Comparison of ENCODE assay signal across 24 mouse cellular contexts in the genomic region with DNA sequence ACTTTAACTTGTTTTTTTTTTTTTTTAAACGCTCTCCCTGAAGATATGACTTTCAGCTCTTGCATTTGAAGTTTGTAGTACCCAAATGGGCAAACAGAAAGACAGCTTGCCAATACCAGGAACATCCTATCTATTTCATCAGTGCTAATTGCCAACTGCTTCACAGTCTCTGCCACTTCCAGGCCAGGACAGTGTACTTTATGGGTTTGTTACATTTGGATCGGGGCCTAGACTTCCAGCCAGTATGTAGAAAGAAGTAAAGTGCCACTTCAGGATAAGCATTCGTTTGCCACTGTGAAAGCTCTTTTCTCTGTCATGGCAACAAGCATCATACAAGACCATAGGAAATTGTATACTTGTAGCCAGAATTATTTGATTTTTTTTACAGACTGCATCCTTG.
DNase-seq lines count a peak whose midpoint lies in the region; ATAC-seq and TF ChIP-seq lines count a peak whose summit lies in the region.
"Had no signal": no experiment of that assay in that cellular context is flagged by ENCODE, and none has a peak within 500 bp of the region (broad histone marks: within the 10 kb centered on the region; RNA-seq: fewer than 3 reads in every experiment).

No protein-coding gene starts in this region.

- intact Hi-C loops in heart, postnatal 10 days (cut with DNase I) = no loop called here

- H3K4me2 ChIP-seq in lung, embryonic 14.5 days = no peak overlapping the region
- no peak overlapping the region for H3K4me2 ChIP-seq in lung, embryonic 16.5 days (ENCODE audit: low read depth, low read length)
- H3K4me2 ChIP-seq in midbrain, postnatal 0 days (ENCODE audit: low read depth, low read length, poor library complexity, severe bottlenecking) = no peak overlapping the region
- H3K4me2 ChIP-seq in heart, embryonic 12.5 days = no peak overlapping the region
- H3K4me2 ChIP-seq: embryonic facial prominence, embryonic 13.5 days; forebrain, embryonic 13.5 days; heart, embryonic 15.5 days; hindbrain, embryonic 14.5 days had no signal

- no peaks in the 10 kb centered on the region for H3K9me3 ChIP-seq in lung, embryonic 14.5 days (ENCODE audit: low read depth, low read length)
- H3K9me3 ChIP-seq in lung, embryonic 16.5 days (ENCODE audit: control insufficient read depth, low read length) = no peaks in the 10 kb centered on the region; the same call in 1 of the 2 replicates
- no peaks in the 10 kb centered on the region for H3K9me3 ChIP-seq in midbrain, postnatal 0 days (ENCODE audit: low read length)
- H3K9me3 ChIP-seq in heart, embryonic 12.5 days (replicated peaks) = no peaks in the 10 kb centered on the region
- H3K9me3 ChIP-seq: embryonic facial prominence, embryonic 13.5 days; forebrain, embryonic 13.5 days; heart, embryonic 10.5 days; heart, embryonic 15.5 days; hindbrain, embryonic 10.5 days had no signal

- WGBS in lung, embryonic 14.5 days = 59% methylated on average over 3 of the region's 3 CpGs
- 61% methylated on average over 3 of the region's 3 CpGs for WGBS in lung, adult 2 months
- 43% methylated on average over 3 of the region's 3 CpGs for WGBS in lung, embryonic 16.5 days
- 85% methylated on average over 3 of the region's 3 CpGs for WGBS in midbrain, postnatal 0 days
- WGBS in heart, embryonic 12.5 days = 67% methylated on average over 3 of the region's 3 CpGs

- no peak for TF ChIP-seq POLR2A in lung, adult 2 months (IDR thresholded peaks at IDR 0.05; ENCODE audit: borderline replicate concordance, extremely low read depth, low read depth, low read length)

- TF ChIP-seq CTCF in lung, embryonic 14.5 days (IDR thresholded peaks at IDR 0.05; ENCODE audit: low read depth) = no peak
- no peak for TF ChIP-seq CTCF in lung, adult 2 months (IDR thresholded peaks at IDR 0.05; ENCODE audit: insufficient read depth, low read length)
- no peak for TF ChIP-seq CTCF in midbrain, postnatal 0 days (IDR thresholded peaks at IDR 0.05)

- H3K9ac ChIP-seq in lung, embryonic 14.5 days = no peak overlapping the region
- no peak overlapping the region for H3K9ac ChIP-seq in lung, embryonic 16.5 days (ENCODE audit: low read length)
- H3K9ac ChIP-seq in midbrain, postnatal 0 days (replicated peaks; ENCODE audit: low read length, poor library complexity, severe bottlenecking) = no peak overlapping the region
- H3K9ac ChIP-seq in heart, embryonic 12.5 days = no peak overlapping the region
- H3K9ac ChIP-seq: embryonic facial prominence, embryonic 13.5 days; forebrain, embryonic 13.5 days; forebrain, postnatal 0 days; heart, embryonic 15.5 days; hindbrain, embryonic 14.5 days had no signal

- no peak overlapping the region for H3K4me3 ChIP-seq in lung, embryonic 14.5 days (ENCODE audit: low read depth, low read length)
- H3K4me3 ChIP-seq in lung, adult 2 months (replicated peaks; ENCODE audit: extremely low read depth, low read depth, low read length) = no peak overlapping the region
- H3K4me3 ChIP-seq in lung, embryonic 16.5 days (ENCODE audit: low read length) = no peak overlapping the region
- H3K4me3 ChIP-seq in midbrain, postnatal 0 days (ENCODE audit: low read depth, low read length) = no peak overlapping the region
- H3K4me3 ChIP-seq in heart, embryonic 12.5 days = no peak overlapping the region
- H3K4me3 ChIP-seq: embryonic facial prominence, embryonic 13.5 days; forebrain, embryonic 13.5 days; gastrocnemius, adult 2 months; heart, embryonic 10.5 days; heart, embryonic 15.5 days; hindbrain, embryonic 10.5 days had no signal

- DNase-seq in lung, embryonic 14.5 days = peak; percentile 32
- no peak for DNase-seq in lung, adult 2 months
- DNase-seq in lung, postnatal 25 days (ENCODE audit: low spot score) = peak; percentile 31
- no peak for DNase-seq in heart, postnatal 10 days
- DNase-seq in midbrain, postnatal 0 days (ENCODE audit: low spot score) = no peak
- DNase-seq: adrenal gland, adult 2 months; adrenal gland, postnatal 25 days; cerebellum, adult 18-20 months; cerebellum, adult 9-11 months; cerebellum, postnatal 36 days; forebrain, postnatal 0 days; gastrocnemius, adult 2 months; gastrocnemius, postnatal 25 days; heart, adult 11 months had no signal

- no peaks in the 10 kb centered on the region for H3K27me3 ChIP-seq in lung, embryonic 14.5 days (ENCODE audit: insufficient read depth, low read length)
- H3K27me3 ChIP-seq in lung, embryonic 16.5 days (ENCODE audit: control insufficient read depth, insufficient read depth, low read depth, low read length) = no peaks in the 10 kb centered on the region
- no peaks in the 10 kb centered on the region for H3K27me3 ChIP-seq in midbrain, postnatal 0 days (ENCODE audit: insufficient read depth, low read length)
- no peaks in the 10 kb centered on the region for H3K27me3 ChIP-seq in heart, embryonic 12.5 days (replicated peaks)
- H3K27me3 ChIP-seq: embryonic facial prominence, embryonic 13.5 days; forebrain, embryonic 13.5 days; heart, embryonic 15.5 days; Patski had no signal

- no peak overlapping the region for H3K27ac ChIP-seq in lung, embryonic 14.5 days (ENCODE audit: low read depth)
- no peak overlapping the region; the same call in 1 of the 2 replicates for H3K27ac ChIP-seq in lung, embryonic 16.5 days (ENCODE audit: low read length)
- H3K27ac ChIP-seq in midbrain, postnatal 0 days (ENCODE audit: low read depth, low read length) = no peak overlapping the region
- no peak overlapping the region for H3K27ac ChIP-seq in heart, embryonic 12.5 days (ENCODE audit: poor library complexity, severe bottlenecking)
- H3K27ac ChIP-seq: embryonic facial prominence, embryonic 13.5 days; forebrain, embryonic 13.5 days; gastrocnemius, adult 2 months; heart, embryonic 10.5 days; heart, embryonic 15.5 days; hindbrain, embryonic 10.5 days; hindbrain, embryonic 14.5 days had no signal

- no peaks in the 10 kb centered on the region for H3K4me1 ChIP-seq in lung, embryonic 14.5 days (ENCODE audit: insufficient read depth)
- H3K4me1 ChIP-seq in lung, adult 2 months (ENCODE audit: control insufficient read depth, insufficient read depth, low read length) = no peaks in the 10 kb centered on the region
- peaks cover 8% of the 10 kb centered on the region; the same call in 1 of the 2 replicates for H3K4me1 ChIP-seq in lung, embryonic 16.5 days (replicated peaks; ENCODE audit: control insufficient read depth, insufficient read depth, low read length)
- H3K4me1 ChIP-seq in midbrain, postnatal 0 days (ENCODE audit: insufficient read depth, low read length) = no peaks in the 10 kb centered on the region
- H3K4me1 ChIP-seq in heart, embryonic 12.5 days (replicated peaks) = no peaks in the 10 kb centered on the region
- H3K4me1 ChIP-seq: embryonic facial prominence, embryonic 13.5 days; forebrain, embryonic 13.5 days; heart, embryonic 10.5 days; heart, embryonic 15.5 days; hindbrain, embryonic 10.5 days had no signal

- ATAC-seq in lung, embryonic 14.5 days (ENCODE audit: insufficient read depth) = no peak
- ATAC-seq in lung, embryonic 16.5 days (ENCODE audit: low read depth) = peak; percentile 76; the same call in 1 of the 2 replicates
- ATAC-seq in midbrain, postnatal 0 days (ENCODE audit: low FRiP score) = no peak
- ATAC-seq in heart, embryonic 12.5 days (ENCODE audit: insufficient number of reproducible peaks, low FRiP score) = no peak
- ATAC-seq: activated CD4-positive, CD25-positive, alpha-beta regulatory T cell, adult 4 months; forebrain, embryonic 13.5 days; forebrain, postnatal 0 days; Patski had no signal

- no peaks in the 10 kb centered on the region for H3K36me3 ChIP-seq in lung, embryonic 14.5 days (ENCODE audit: insufficient read depth)
- no peaks in the 10 kb centered on the region for H3K36me3 ChIP-seq in lung, embryonic 16.5 days (ENCODE audit: control insufficient read depth, insufficient read depth, low read length)
- H3K36me3 ChIP-seq in midbrain, postnatal 0 days (ENCODE audit: insufficient read depth, low read length) = no peaks in the 10 kb centered on the region
- H3K36me3 ChIP-seq in heart, embryonic 12.5 days = no peaks in the 10 kb centered on the region
- H3K36me3 ChIP-seq: embryonic facial prominence, embryonic 13.5 days; heart, embryonic 10.5 days; heart, embryonic 15.5 days; hindbrain, embryonic 10.5 days had no signal

Comparison
In these comparisons a context has a peak if more than half of its experiments do, and no peak if none do; other contexts are left out.
1. DNase-seq: peak in lung, embryonic 14.5 days (single experiment) and lung, postnatal 25 days (single experiment); none in lung, adult 2 months (single experiment), heart, postnatal 10 days (0 of 2) and midbrain, postnatal 0 days (single experiment).